Mouse (Mus musculus): ENCODE results near the gene Ptpn14. TPM values are rescaled to one million over a fixed set of nuclear protein-coding genes. Genes with fewer than 3 reads are reported as not detected.

Gene Ptpn14
- polyA plus RNA-seq, 1 experiment from 2014 or later: 8.6 TPM

DNA sequence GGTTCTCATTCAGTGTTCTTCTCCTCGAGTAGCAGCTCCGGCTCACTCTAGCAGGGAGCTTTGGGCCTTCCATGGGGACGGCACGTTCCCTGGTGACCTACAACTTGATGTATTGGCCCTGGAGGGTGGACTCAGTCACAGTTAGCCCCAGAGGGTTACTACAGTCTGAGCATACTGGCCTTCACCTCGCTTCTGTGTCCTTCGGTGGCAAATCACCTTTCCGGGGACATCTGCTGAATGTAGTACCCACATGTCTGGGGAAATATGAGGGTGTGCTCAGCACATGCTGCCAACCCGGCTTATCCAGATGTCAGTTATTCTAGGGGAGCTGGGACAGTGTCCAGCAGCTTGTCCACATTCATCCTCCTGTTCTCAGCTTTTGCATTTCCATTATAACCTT, 145.5 kb downstream of the Ptpn14 start:
- H3K4me1 ChIP-seq: peaks cover 23% of the 10 kb centered on the region
- H3K27ac ChIP-seq: no peak overlapping the region
- no peak overlapping the region for H3K9ac ChIP-seq
- H3K9me3 ChIP-seq: no peaks in the 10 kb centered on the region
- H3K4me2 ChIP-seq: no peak overlapping the region
- WGBS: 74% methylated on average over 8 of the region's 8 CpGs
- H3K36me3 ChIP-seq: peaks cover 13% of the 10 kb centered on the region; the same call in 1 of the 2 replicates
- H3K4me3 ChIP-seq: no peak overlapping the region
- no peak for ATAC-seq (ENCODE audit: borderline replicate concordance, extremely low read depth, low FRiP score, low TSS enrichment)
- no peaks in the 10 kb centered on the region for H3K27me3 ChIP-seq

GRCm38 (mm10) chr1:189875439-189875861, 147.4 kb downstream of the Ptpn14 start:
- no peak for ATAC-seq (ENCODE audit: borderline replicate concordance, extremely low read depth, low FRiP score, low TSS enrichment)
- no peak overlapping the region for H3K4me3 ChIP-seq
- no peak overlapping the region for H3K4me2 ChIP-seq
- H3K27ac ChIP-seq: peak overlapping the region; percentile 83
- peaks cover 29% of the 10 kb centered on the region for H3K4me1 ChIP-seq
- no peak overlapping the region for H3K9ac ChIP-seq
- peaks cover 7% of the 10 kb centered on the region; the same call in 1 of the 2 replicates for H3K36me3 ChIP-seq
- no peaks in the 10 kb centered on the region for H3K9me3 ChIP-seq
- no peaks in the 10 kb centered on the region for H3K27me3 ChIP-seq
- 28% methylated on average over 6 of the region's 6 CpGs for WGBS

DNA sequence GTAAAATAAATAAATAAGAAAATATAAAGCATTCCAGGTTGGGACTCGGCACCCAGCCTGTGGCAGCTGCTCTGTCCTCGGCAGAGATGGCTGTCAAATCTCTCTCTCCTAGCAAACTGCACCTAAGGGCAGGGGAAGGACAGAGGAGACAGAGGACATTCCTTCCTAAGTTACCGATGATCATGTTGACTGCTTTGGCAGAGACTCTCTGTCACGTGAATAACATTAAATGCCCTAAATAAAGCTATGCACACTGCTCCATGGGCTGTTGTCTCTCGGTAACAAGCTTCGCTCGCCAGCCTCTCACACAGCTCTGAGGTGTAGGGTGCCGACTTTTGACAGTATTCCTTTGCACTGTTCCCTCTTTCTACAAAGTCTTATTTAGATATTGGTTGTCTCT, 148.1 kb downstream of the Ptpn14 start:
- no peak for ATAC-seq (ENCODE audit: borderline replicate concordance, extremely low read depth, low FRiP score, low TSS enrichment)
- H3K9ac ChIP-seq: no peak overlapping the region
- H3K27me3 ChIP-seq: no peaks in the 10 kb centered on the region
- no peak overlapping the region for H3K4me2 ChIP-seq
- H3K4me1 ChIP-seq: peaks cover 29% of the 10 kb centered on the region
- peaks cover 6% of the 10 kb centered on the region; the same call in 1 of the 2 replicates for H3K36me3 ChIP-seq
- 58% methylated on average over 8 of the region's 8 CpGs for WGBS
- H3K9me3 ChIP-seq: no peaks in the 10 kb centered on the region
- H3K4me3 ChIP-seq: no peak overlapping the region
- peak overlapping the region; percentile 83 for H3K27ac ChIP-seq

- no peaks in the 10 kb centered on the region for H3K9me3 ChIP-seq
- no peak overlapping the region for H3K9ac ChIP-seq
- WGBS: 55% methylated on average over 2 of the region's 2 CpGs
- no peaks in the 10 kb centered on the region for H3K27me3 ChIP-seq
- peaks cover 26% of the 10 kb centered on the region for H3K4me1 ChIP-seq
- no peak overlapping the region for H3K4me3 ChIP-seq
- no peaks in the 10 kb centered on the region for H3K36me3 ChIP-seq
- peak overlapping the region; percentile 18; the same call in 1 of the 2 replicates for H3K27ac ChIP-seq
- ATAC-seq (ENCODE audit: borderline replicate concordance, extremely low read depth, low FRiP score, low TSS enrichment): no peak
- no peak overlapping the region for H3K4me2 ChIP-seq
Observed at GRCm38 (mm10) chr1:189879212-189879611, 151.1 kb downstream of the Ptpn14 start.

DNA sequence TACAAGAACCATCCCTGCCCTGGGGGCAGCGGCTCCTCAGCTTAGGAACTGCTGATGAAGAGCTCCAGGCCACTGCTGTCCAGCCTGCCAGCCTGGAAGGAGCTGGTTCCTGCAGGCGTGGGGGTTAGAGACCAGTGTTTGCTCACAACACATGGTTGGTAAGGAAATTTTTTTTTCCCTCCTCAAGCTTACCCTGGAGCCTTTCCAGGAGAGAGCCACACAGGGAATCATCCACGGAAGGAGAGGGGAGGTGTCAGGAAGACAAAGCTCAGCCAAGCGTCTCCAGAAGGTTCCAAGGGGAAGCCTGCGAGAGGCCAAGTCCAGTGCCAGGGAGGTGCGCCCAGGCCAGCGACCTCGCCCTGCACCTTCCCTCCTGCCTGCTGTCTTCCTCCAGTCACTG, 151.9 kb downstream of the Ptpn14 start:
- H3K27ac ChIP-seq: peak overlapping the region; percentile 13; the same call in 1 of the 2 replicates
- H3K36me3 ChIP-seq: no peaks in the 10 kb centered on the region
- WGBS: 53% methylated on average over 8 of the region's 8 CpGs
- H3K4me3 ChIP-seq: no peak overlapping the region
- H3K27me3 ChIP-seq: no peaks in the 10 kb centered on the region
- H3K4me1 ChIP-seq: peaks cover 19% of the 10 kb centered on the region
- H3K4me2 ChIP-seq: no peak overlapping the region
- no peak overlapping the region for H3K9ac ChIP-seq
- H3K9me3 ChIP-seq: no peaks in the 10 kb centered on the region
- ATAC-seq (ENCODE audit: borderline replicate concordance, extremely low read depth, low FRiP score, low TSS enrichment): no peak

DNA sequence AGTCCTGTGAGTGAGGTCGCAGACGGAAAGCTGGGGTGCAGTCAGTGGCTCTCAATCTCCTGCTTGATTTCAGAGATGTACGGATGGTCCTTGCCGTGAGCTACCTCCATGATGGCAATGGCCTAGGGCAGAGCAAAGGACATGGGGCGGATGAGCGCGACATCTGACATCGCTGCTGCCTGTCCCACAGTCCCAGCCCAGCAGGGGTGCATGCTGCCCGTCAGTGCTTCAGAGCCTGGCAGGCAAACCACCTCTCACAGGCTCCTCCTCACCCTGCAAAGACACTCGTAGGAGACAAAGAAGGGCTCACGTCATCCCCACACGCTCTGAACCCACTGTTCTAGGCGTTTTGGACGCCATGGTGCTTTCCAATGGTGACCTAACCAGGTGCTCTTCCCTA, 152.7 kb downstream of the Ptpn14 start:
- H3K9me3 ChIP-seq: no peaks in the 10 kb centered on the region
- no peak overlapping the region for H3K4me2 ChIP-seq
- H3K27ac ChIP-seq: no peak overlapping the region
- ATAC-seq (ENCODE audit: borderline replicate concordance, extremely low read depth, low FRiP score, low TSS enrichment): no peak
- no peak overlapping the region for H3K4me3 ChIP-seq
- 79% methylated on average over 14 of the region's 14 CpGs for WGBS
- no peaks in the 10 kb centered on the region for H3K36me3 ChIP-seq
- H3K27me3 ChIP-seq: no peaks in the 10 kb centered on the region
- H3K9ac ChIP-seq: no peak overlapping the region
- peaks cover 11% of the 10 kb centered on the region; the same call in 1 of the 2 replicates for H3K4me1 ChIP-seq

DNA sequence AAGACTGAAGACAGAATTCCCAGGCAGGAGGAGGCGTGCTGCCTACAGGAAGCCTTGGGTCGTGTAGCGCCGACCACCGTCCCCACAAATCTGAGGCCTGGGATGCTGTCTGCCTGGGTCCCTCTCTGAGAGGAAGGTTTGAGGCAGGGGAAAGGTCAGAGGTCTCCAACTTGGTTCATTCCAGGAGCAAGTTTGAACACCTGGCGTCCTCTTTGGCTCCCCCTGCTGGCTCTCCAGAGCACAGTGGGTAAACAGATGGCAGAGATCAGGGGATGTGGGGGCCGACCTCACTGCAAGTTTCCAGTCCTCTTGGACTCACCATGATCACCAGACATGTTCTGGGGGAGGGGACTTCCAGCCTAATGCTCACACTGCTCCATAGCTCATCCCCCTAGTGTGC, 154.8 kb downstream of the Ptpn14 start:
- Histone ChIP-seq H3K27ac (no peak overlapping the region), H3K4me3 (no peak overlapping the region), H3K4me1 (peaks cover 6% of the 10 kb centered on the region; the same call in 1 of the 2 replicates), H3K9me3 (no peaks in the 10 kb centered on the region), H3K36me3 (0 out of 2 replicates have a peak, but pooled peaks cover 5% of the 10 kb centered on the region), H3K4me2 (no peak overlapping the region), H3K9ac (no peak overlapping the region), H3K27me3 (no peaks in the 10 kb centered on the region)
- ATAC-seq (ENCODE audit: borderline replicate concordance, extremely low read depth, low FRiP score, low TSS enrichment): no peak
- WGBS: 44% methylated on average over 7 of the region's 7 CpGs

DNA sequence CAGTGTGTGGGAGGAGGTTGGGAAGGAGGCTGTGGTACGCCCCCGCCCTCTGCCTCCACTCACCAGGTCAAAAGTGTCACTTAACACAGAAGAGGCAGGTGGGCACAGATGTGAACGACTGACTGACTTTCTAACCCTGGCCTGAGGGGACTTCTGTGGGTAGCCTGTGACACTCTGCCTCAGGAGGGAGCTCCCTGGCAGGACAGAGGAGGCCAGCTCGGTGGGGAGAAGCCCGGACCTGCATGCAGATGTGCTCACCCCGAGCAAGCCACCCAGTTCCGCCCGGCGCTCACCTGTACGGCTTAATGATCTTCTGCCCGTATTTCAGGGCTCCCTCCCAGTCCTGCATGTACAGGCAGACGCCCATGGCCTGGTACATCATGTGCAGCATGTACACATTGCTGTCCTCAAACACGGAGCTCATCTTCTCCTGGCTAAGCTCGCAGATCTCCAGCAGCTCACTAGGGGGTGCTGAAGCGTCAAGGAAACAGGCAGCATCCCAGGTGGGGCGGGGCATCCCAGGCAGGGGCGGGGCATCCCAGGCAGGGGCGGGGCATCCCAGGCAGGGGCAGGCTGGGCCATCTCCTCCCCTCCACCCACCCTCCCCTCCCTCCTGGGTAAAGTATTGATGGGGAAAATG, 155.6 kb downstream of the Ptpn14 start:
- 0 out of 2 replicates have a peak, but pooled peaks cover 5% of the 10 kb centered on the region for H3K36me3 ChIP-seq
- H3K27me3 ChIP-seq: no peaks in the 10 kb centered on the region
- no peak overlapping the region for H3K4me3 ChIP-seq
- peaks cover 6% of the 10 kb centered on the region; the same call in 1 of the 2 replicates for H3K4me1 ChIP-seq
- no peak overlapping the region for H3K9ac ChIP-seq
- no peak overlapping the region for H3K4me2 ChIP-seq
- ATAC-seq (ENCODE audit: borderline replicate concordance, extremely low read depth, low FRiP score, low TSS enrichment): 0 out of 2 replicates have a peak, but pooled peaks have one; percentile 19
- no peak overlapping the region for H3K27ac ChIP-seq
- H3K9me3 ChIP-seq: no peaks in the 10 kb centered on the region
- WGBS: 52% methylated on average over 18 of the region's 18 CpGs

- Histone ChIP-seq H3K9ac (no peak overlapping the region), H3K4me3 (no peak overlapping the region), H3K9me3 (no peaks in the 10 kb centered on the region), H3K4me1 (peaks cover 4% of the 10 kb centered on the region; the same call in 1 of the 2 replicates), H3K27ac (no peak overlapping the region), H3K36me3 (0 out of 2 replicates have a peak, but pooled peaks cover 5% of the 10 kb centered on the region), H3K4me2 (no peak overlapping the region), H3K27me3 (no peaks in the 10 kb centered on the region)
- ATAC-seq (ENCODE audit: borderline replicate concordance, extremely low read depth, low FRiP score, low TSS enrichment): no peak
- WGBS: 68% methylated on average over 13 of the region's 13 CpGs
Observed at GRCm38 (mm10) chr1:189884951-189885350, 156.9 kb downstream of the Ptpn14 start.

DNA sequence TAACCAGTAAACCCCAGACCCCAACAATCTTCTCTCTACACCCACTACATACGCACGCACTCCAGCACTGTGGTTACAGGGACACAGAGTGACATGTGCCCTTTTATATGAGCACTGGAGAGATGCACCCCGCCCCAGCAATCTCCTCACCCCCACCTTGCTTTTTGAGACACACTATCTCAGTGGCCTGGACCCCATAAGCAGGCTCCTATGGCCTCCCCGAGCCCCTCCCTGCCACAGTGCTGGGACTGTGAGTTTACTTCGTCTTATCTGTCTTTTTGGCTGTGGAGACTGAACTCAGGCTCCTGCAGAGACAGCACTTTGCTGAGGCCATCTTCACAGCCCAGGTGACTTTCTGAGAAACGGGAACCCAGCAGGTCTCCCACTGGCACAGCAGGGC, 157.9 kb downstream of the Ptpn14 start:
- no peak overlapping the region for H3K4me2 ChIP-seq
- no peak for ATAC-seq (ENCODE audit: borderline replicate concordance, extremely low read depth, low FRiP score, low TSS enrichment)
- no peak overlapping the region for H3K27ac ChIP-seq
- 0 out of 2 replicates have a peak, but pooled peaks cover 5% of the 10 kb centered on the region for H3K36me3 ChIP-seq
- H3K27me3 ChIP-seq: no peaks in the 10 kb centered on the region
- H3K4me3 ChIP-seq: no peak overlapping the region
- H3K9ac ChIP-seq: no peak overlapping the region
- H3K4me1 ChIP-seq: no peaks in the 10 kb centered on the region
- H3K9me3 ChIP-seq: no peaks in the 10 kb centered on the region
- WGBS: 85% methylated on average over 6 of the region's 6 CpGs

- no peaks in the 10 kb centered on the region for H3K4me1 ChIP-seq
- no peak overlapping the region for H3K27ac ChIP-seq
- WGBS: 26% methylated on average over 7 of the region's 7 CpGs
- H3K9me3 ChIP-seq: no peaks in the 10 kb centered on the region
- ATAC-seq (ENCODE audit: borderline replicate concordance, extremely low read depth, low FRiP score, low TSS enrichment): peak; percentile 48; the same call in 1 of the 2 replicates
- H3K4me2 ChIP-seq: no peak overlapping the region
- peaks cover 6% of the 10 kb centered on the region for H3K36me3 ChIP-seq
- no peak overlapping the region for H3K9ac ChIP-seq
- no peaks in the 10 kb centered on the region for H3K27me3 ChIP-seq
- H3K4me3 ChIP-seq: no peak overlapping the region
Observed at GRCm38 (mm10) chr1:189887518-189887917, 159.4 kb downstream of the Ptpn14 start.

DNA sequence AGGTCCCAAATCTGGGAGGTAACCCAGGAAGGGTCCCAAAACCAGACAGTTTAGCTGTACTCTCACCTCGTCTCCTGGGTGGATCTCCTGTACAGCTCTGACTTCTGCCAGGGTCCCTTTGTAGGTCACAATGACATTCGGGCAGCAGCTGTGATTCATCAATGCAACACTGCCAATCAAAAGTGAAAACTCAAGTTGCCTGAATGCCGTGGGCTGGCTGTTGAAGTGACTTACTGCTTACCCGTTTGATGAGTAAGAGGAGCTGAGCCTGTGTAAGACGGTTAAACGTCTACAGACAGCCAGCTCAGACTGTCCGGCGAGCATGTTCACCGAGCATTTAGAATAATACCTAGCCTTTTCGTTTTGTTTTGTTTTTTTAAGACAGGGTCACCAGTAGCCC, 160.7 kb downstream of the Ptpn14 start:
- Histone ChIP-seq H3K27ac (no peak overlapping the region), H3K27me3 (no peaks in the 10 kb centered on the region), H3K4me1 (no peaks in the 10 kb centered on the region), H3K4me3 (no peak overlapping the region), H3K4me2 (no peak overlapping the region), H3K9ac (no peak overlapping the region), H3K36me3 (peaks cover 19% of the 10 kb centered on the region), H3K9me3 (no peaks in the 10 kb centered on the region)
- ATAC-seq (ENCODE audit: borderline replicate concordance, extremely low read depth, low FRiP score, low TSS enrichment): no peak
- 57% methylated on average over 10 of the region's 10 CpGs for WGBS

All from lung, embryonic 15.5 days (tissue).